Mouse (Mus musculus) forebrain, embryonic 12.5 days (tissue): ENCODE data around the gene Tas1r3. TPM values are rescaled to one million over a fixed set of nuclear protein-coding genes. Genes with fewer than 3 reads are reported as not detected.

Source experiments
- ATAC-seq: fragments of 200-750 bp; cut with Nextera tagmentation; 2 replicates; pipeline ENCODE4 v1.8.0; 2017; ENCODE audit warnings: moderate TSS enrichment; ENCODE audit not compliant: low FRiP score
- H3K27ac ChIP-seq: fragments of 300-500 bp; sonication (generic); 2 replicates; pipeline ENCODE4 v1.5.1; 2016; ENCODE audit warnings: mild to moderate bottlenecking
- H3K27me3 ChIP-seq: fragments of 300-500 bp; sonication (generic); 2 replicates; pipeline ENCODE4 v1.6.1; 2016; ENCODE audit warnings: mild to moderate bottlenecking
- H3K36me3 ChIP-seq: fragments of 300-500 bp; sonication (generic); replicated peaks from 2 replicates; pipeline ENCODE4 v1.6.1; 2016; ENCODE audit warnings: mild to moderate bottlenecking
- H3K4me1 ChIP-seq: fragments of 300-500 bp; sonication (generic); 2 replicates; pipeline ENCODE4 v1.6.1; 2016
- H3K4me2 ChIP-seq: fragments of 300-500 bp; sonication (generic); 2 replicates; pipeline ENCODE4 v1.6.1; 2016; ENCODE audit warnings: mild to moderate bottlenecking, moderate library complexity
- H3K4me3 ChIP-seq: fragments of 300-500 bp; sonication (generic); replicated peaks from 2 replicates; pipeline ENCODE4 v1.5.1; 2016; ENCODE audit warnings: mild to moderate bottlenecking
- H3K9ac ChIP-seq: fragments of 300-500 bp; sonication (generic); 2 replicates; pipeline ENCODE4 v1.6.1; 2016; ENCODE audit warnings: mild to moderate bottlenecking
- H3K9me3 ChIP-seq: fragments of 300-500 bp; sonication (generic); 2 replicates; pipeline ENCODE4 v1.6.1; 2016
- WGBS: fragments of 180-500 bp; shearing (Covaris S2); methylation state at CpG from one replicate; pipeline ENCODE4 v1.1.7; 2016; 5-methylcytosine and 5-hydroxymethylcytosine counted together
- polyA plus RNA-seq: library from polyadenylated mRNA; unstranded; fragments of >200 nt; fragmentation: Nextera tagmentation; extraction: Ambion mirVana; gene quantifications from 2 replicates; pipeline ENCODE4 v1.2.1, GENCODE M21; 2016

Tas1r3 gene
- polyA plus RNA-seq, 1 experiment from 2014 or later = 0.61 TPM

DNA sequence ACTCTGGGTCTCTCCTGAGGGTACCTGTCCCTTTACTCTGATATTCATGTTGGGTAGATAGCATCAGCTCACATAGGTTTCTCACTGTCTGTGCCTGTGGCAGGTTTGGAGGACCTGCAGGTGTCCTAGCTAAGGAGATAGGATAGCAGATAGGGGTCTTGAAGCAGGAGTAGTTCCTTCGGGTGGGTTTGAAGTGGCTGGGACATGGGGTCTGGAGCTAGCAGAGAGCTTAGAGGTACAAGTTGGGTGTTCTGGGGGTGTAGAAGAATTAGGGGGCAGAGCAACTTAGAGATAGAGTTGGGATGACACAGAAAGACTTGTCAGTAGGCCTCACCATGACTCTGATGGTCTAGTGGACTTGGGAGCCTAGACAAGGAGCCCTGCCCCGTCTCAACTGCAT is 13.8 kb downstream of the Tas1r3 start:
- peak overlapping the region; percentile 77 for H3K4me2 ChIP-seq
- 91% methylated on average over 2 of the region's 2 CpGs for WGBS
- H3K4me3 ChIP-seq = no peak overlapping the region

DNA sequence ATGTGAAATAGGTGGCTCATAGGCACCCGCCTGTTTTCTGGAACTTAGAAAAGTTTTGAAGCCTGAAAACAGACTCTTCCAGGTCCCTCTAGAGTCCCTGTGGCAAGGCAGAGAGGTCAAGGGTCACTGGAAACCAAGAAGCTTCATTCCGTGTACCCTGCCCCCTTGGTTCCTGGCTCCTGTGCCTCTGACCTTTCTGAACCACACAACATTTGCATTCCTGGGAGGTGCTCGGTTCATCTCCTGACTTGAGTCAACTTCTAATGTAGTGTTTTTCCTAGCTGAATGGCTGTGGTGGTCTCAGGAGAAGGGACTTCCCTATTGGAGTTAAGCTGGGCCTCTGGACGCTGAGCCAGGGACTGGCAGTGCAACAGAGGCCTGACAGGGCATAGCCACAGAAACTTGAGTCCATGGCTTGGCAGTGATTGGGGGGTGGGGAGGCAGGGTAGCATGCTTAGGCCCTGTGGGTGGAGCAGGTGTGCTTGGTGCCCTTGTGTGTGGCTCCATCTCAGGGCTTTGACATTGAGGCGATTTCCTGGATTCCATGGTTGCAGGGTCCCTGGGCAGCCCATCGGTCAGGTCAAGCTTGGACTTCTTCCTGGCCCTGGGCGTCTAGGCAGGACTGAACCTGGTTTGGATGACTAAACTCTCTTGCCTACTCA is 14.6 kb downstream of the Tas1r3 start:
- no peak overlapping the region for H3K27ac ChIP-seq
- no peaks in the 10 kb centered on the region for H3K27me3 ChIP-seq
- H3K4me1 ChIP-seq = peaks cover 33% of the 10 kb centered on the region
- 62% methylated on average over 7 of the region's 7 CpGs for WGBS
- 0 out of 2 replicates have a peak, but pooled peaks cover 7% of the 10 kb centered on the region for H3K36me3 ChIP-seq
- no peaks in the 10 kb centered on the region for H3K9me3 ChIP-seq
- peak overlapping the region; percentile 84 for H3K4me3 ChIP-seq
- peak overlapping the region; percentile 77 for H3K4me2 ChIP-seq
- no peak for ATAC-seq
- peak overlapping the region; percentile 90 for H3K9ac ChIP-seq

More for the DNA sequence above, 13.8 kb downstream of the Tas1r3 start:
- Histone ChIP-seq H3K27me3 (no peaks in the 10 kb centered on the region), H3K4me1 (peaks cover 33% of the 10 kb centered on the region), H3K36me3 (peaks cover 15% of the 10 kb centered on the region), H3K9me3 (no peaks in the 10 kb centered on the region), H3K27ac (no peak overlapping the region), H3K9ac (0 out of 2 replicates have a peak overlapping the region, but pooled peaks have one; percentile 90)
- no peak for ATAC-seq

- ATAC-seq = peak; percentile 13
- H3K4me1 ChIP-seq = peaks cover 33% of the 10 kb centered on the region
- peak overlapping the region; percentile 84 for H3K4me3 ChIP-seq
- peak overlapping the region; percentile 90 for H3K9ac ChIP-seq
- 0 out of 2 replicates have a peak, but pooled peaks cover under 1% of the 10 kb centered on the region for H3K36me3 ChIP-seq
- peak overlapping the region; percentile 77 for H3K4me2 ChIP-seq
- no peaks in the 10 kb centered on the region for H3K9me3 ChIP-seq
- 2% methylated on average over 62 of the region's 69 CpGs for WGBS
- 0 out of 2 replicates have a peak, but pooled peaks cover 2% of the 10 kb centered on the region for H3K27me3 ChIP-seq
- H3K27ac ChIP-seq = peak overlapping the region; percentile 68; the same call in 1 of the 2 replicates
Measured at GRCm38 (mm10) chr4:155847591-155848352, 15.4 kb downstream of the Tas1r3 start.

GRCm38 (mm10) chr4:155846871-155847578 is 16.1 kb downstream of the Tas1r3 start, which contains the start of gene Dvl1:
Dvl1 (plus strand) TSS chr4:155847402.
- Histone ChIP-seq H3K4me3 (peak within 1 kb of the TSS; percentile 84), H3K36me3 (0 out of 2 replicates have a peak, but pooled peaks cover 2% of the 10 kb centered on the region), H3K4me1 (peaks cover 33% of the 10 kb centered on the region), H3K27ac (peak within 1 kb of the TSS; percentile 76), H3K9ac (peak within 1 kb of the TSS; percentile 90), H3K4me2 (peak within 1 kb of the TSS; percentile 77), H3K27me3 (peaks cover 6% of the 10 kb centered on the region; the same call in 1 of the 2 replicates), H3K9me3 (no peaks in the 10 kb centered on the region)
- 2% methylated on average over 60 of the region's 65 CpGs for WGBS
- ATAC-seq = peak; percentile 94

DNA sequence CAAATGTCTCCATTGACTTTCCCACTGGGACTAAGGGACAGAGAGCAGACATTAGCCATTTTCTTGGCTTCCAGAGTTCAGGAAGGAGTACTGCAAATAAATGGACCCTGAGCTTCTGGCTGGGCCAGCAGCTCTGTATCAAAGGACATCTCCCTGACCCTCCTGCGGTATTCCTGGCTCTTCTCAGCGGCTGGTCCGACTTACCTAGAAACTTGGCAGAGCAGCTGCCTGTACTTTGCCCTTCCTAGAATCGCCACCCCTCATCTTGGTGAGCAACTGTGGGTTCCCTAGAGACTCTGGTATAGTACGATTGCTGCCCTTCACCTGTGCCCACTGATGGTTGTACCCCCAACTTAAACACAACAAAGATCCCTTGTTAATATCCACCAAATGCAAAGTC is 19.9 kb downstream of the Tas1r3 start:
- 84% methylated on average over 5 of the region's 5 CpGs for WGBS
- H3K27me3 ChIP-seq = peaks cover 24% of the 10 kb centered on the region
- H3K9me3 ChIP-seq = no peaks in the 10 kb centered on the region
- H3K27ac ChIP-seq = no peak overlapping the region
- 0 out of 2 replicates have a peak, but pooled peaks cover 2% of the 10 kb centered on the region for H3K36me3 ChIP-seq
- no peak overlapping the region for H3K4me2 ChIP-seq
- peaks cover 40% of the 10 kb centered on the region for H3K4me1 ChIP-seq
- ATAC-seq = no peak
- no peak overlapping the region for H3K4me3 ChIP-seq
- no peak overlapping the region for H3K9ac ChIP-seq

DNA sequence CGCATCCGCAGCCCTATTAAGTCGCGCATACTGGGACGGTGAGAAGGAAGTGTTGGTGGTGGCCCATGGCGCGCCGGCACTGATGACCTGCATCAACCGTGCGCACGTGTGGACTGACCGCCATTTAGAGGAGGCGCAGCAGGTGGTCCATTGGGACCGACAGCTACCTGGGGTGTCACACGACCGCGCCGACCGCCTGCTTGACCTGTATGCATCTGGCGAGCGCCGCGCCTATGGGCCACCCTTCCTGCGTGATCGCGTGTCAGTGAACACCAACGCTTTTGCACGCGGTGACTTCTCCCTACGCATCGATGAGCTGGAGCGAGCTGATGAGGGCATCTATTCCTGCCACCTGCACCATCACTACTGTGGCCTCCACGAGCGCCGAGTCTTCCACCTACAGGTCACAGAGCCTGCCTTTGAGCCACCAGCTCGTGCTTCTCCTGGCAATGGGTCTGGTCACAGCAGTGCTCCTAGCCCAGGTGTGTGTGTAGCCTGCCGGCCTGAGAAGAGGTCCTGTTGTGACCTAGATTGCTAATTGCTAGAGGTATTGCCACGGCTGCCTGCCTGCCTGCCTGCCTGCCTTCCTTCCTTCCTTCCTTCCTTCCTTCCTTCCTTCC is 21.4 kb downstream of the Tas1r3 start:
- WGBS = 35% methylated on average over 38 of the region's 38 CpGs
- H3K9ac ChIP-seq = no peak overlapping the region
- H3K4me2 ChIP-seq = peak overlapping the region; percentile 71
- H3K27me3 ChIP-seq = peaks cover 24% of the 10 kb centered on the region
- 0 out of 2 replicates have a peak, but pooled peaks have one; percentile 0 for ATAC-seq
- no peaks in the 10 kb centered on the region for H3K9me3 ChIP-seq
- H3K36me3 ChIP-seq = 0 out of 2 replicates have a peak, but pooled peaks cover 2% of the 10 kb centered on the region
- H3K4me1 ChIP-seq = peaks cover 35% of the 10 kb centered on the region
- no peak overlapping the region for H3K27ac ChIP-seq
- H3K4me3 ChIP-seq = peak overlapping the region; percentile 43; the same call in 1 of the 2 replicates

GRCm38 (mm10) chr4:155841003-155841454 is 22.1 kb downstream of the Tas1r3 start:
- Histone ChIP-seq H3K9me3 (no peaks in the 10 kb centered on the region), H3K9ac (peak overlapping the region; percentile 63), H3K36me3 (0 out of 2 replicates have a peak, but pooled peaks cover 2% of the 10 kb centered on the region), H3K4me3 (peak overlapping the region; percentile 43), H3K4me1 (peaks cover 30% of the 10 kb centered on the region), H3K27me3 (peaks cover 24% of the 10 kb centered on the region), H3K27ac (no peak overlapping the region), H3K4me2 (peak overlapping the region; percentile 71)
- under 1% methylated on average over 32 of the region's 32 CpGs for WGBS
- ATAC-seq = peak; percentile 59

DNA sequence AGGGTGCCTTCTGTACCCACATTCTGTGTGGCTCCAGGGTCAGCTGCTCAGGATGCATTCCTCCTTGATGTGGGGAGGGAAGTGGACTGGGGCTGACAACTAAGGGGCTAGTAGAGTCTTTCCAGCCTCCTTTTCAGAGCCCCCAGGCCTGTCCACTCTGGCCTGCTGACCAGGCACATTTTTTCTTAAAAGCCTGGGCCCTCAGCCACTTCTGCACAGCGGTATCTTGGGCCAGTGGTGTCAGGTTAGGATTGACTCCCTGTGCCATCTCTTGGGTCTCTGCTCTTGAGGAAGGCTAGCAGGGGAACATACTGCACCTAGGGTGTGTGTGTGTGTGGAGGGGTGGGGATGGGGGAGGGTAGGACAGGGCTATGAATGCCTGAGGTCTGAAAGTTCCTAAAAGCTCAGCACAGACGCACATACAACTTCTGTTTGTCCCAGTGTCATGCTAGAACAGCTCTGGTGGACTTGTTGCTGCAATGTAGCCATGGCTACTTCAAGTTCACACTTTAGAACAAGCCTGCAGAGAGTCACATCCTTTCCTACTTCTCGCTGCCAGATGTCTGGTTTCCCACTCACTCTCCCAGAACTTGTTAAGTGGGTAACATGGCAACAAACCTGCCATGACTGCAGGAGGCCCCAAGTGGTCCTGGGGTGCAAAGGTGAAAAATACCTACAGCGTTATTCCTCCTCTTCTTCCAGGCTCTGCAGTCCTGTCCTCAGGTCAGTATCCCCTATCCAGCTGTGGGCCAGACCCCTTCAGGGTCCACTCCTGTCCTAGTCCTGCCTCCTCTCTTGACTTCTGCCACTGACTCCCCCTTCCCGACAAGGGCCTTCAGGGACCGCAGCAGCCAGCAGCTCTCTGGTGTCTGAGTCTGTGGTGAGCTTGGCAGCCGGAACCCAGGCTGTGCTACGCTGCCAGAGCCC is 22.8 kb downstream of the Tas1r3 start:
- 9% methylated on average over 8 of the region's 8 CpGs for WGBS
- Histone ChIP-seq H3K9me3 (no peaks in the 10 kb centered on the region), H3K36me3 (0 out of 2 replicates have a peak, but pooled peaks cover 2% of the 10 kb centered on the region), H3K4me2 (peak overlapping the region; percentile 71), H3K4me3 (peak overlapping the region; percentile 43), H3K27me3 (peaks cover 24% of the 10 kb centered on the region), H3K4me1 (peaks cover 30% of the 10 kb centered on the region), H3K9ac (peak overlapping the region; percentile 63), H3K27ac (no peak overlapping the region)
- peak; percentile 47 for ATAC-seq

DNA sequence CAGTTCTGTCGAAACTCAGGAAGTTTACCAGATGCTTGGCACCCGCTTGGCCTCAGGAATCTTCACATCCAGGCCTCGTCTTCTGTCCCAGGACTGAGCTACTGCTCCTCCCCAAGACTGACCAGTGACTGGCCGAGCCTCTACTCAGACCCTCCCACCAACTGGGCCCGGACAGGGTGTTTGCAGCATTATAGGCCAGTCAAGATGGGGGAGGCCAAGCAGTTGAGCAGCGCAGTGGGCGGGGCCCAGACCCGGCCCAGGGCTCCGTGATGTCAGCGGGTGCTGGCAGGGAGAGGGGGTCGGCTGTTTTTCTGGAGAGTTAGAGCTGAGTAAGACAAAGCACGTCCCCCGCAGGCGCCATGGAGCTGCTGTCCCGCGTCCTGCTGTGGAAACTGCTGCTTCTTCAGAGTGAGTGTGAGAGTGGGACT is 23.7 kb downstream of the Tas1r3 start, which contains the start of gene Mxra8:
Gene Mxra8, plus strand, starts transcription at position 198 of the 428 bp plus-strand sequence.
- H3K27me3 ChIP-seq = peaks cover 24% of the 10 kb centered on the region
- peak within 1 kb of the TSS; percentile 63 for H3K9ac ChIP-seq
- H3K4me1 ChIP-seq = peaks cover 30% of the 10 kb centered on the region
- no peaks in the 10 kb centered on the region for H3K9me3 ChIP-seq
- 2% methylated on average over 16 of the region's 16 CpGs for WGBS
- 0 out of 2 replicates have a peak, but pooled peaks cover 2% of the 10 kb centered on the region for H3K36me3 ChIP-seq
- H3K27ac ChIP-seq = no peak within 1 kb of the TSS
- ATAC-seq = peak; percentile 76
- H3K4me2 ChIP-seq = peak within 1 kb of the TSS; percentile 71
- H3K4me3 ChIP-seq = peak within 1 kb of the TSS; percentile 43

DNA sequence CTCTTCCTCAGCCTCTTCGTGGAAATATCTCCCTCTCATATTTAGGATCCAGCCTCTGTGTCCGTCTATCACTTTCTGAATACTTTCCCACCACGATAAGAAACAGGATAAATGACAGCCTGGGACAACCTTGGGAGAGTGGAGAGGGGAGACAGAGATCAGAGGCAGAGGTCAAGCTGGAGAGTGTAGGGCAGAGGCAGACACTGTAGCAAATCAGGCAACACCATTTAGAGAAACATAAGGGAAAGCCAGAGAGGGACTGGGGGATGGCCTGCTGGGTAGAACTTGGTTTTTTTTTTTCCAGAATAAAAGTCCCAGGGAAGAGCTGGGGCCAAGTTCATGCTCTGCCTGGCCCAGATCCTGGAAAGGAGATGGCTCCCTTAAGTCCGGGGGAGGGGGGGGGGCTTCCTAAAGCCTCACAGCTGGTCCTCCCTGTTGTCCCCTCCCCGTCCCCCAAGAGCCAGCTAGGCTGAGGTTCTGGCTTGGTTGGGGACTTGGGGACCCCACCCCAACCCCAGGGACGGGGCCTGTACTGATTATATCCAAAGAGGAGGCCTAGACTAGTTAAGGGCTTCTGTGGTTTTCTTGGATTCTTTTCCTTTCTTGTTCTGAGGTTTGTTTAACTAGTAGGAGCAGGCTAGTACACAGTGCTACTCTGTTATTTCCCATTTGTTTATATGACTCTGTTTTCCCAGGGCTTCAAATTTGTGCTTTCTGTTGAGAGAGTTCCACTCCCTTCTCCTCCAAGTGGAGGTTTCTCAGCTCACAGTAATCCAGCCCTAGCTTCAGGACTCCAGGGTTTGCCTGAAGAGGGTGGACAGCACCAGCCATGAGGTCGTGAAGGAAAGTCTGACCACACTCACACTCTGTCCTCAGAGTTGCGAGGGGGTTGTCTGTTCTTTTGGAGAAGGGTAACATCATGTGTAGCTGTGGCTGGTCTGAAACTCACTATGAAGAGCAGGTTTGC is 24.7 kb downstream of the Tas1r3 start:
- H3K27me3 ChIP-seq = peaks cover 24% of the 10 kb centered on the region
- ATAC-seq = no peak
- no peak overlapping the region for H3K27ac ChIP-seq
- no peak overlapping the region for H3K4me3 ChIP-seq
- H3K4me1 ChIP-seq = peaks cover 36% of the 10 kb centered on the region
- no peak overlapping the region for H3K9ac ChIP-seq
- no peaks in the 10 kb centered on the region for H3K9me3 ChIP-seq
- 61% methylated on average over 8 of the region's 8 CpGs for WGBS
- no peak overlapping the region for H3K4me2 ChIP-seq
- H3K36me3 ChIP-seq = peaks cover 2% of the 10 kb centered on the region; the same call in 1 of the 2 replicates
